Mouse (Mus musculus) spleen, adult 2 months (tissue): ENCODE measurements at regions not wholly inside any gene's neighbourhood (a gene's known extent, or its start where the extent isn't known, plus 50 kb on each side); places are given as distances from the start of the nearest gene placed in this dataset.

Source experiments
- DNase-seq, 2 experiments: peaks; one replicate each; pipeline versions ENCODE4 v3.0.0 to v3.0.0-alpha.2; 2012 to 2021; ENCODE audit warnings: low spot score in 2 of 2, low read depth in 1 of 2
- H3K27ac ChIP-seq: fragments of 200-500 bp; 2 replicates; pipeline ENCODE4 v1.5.1; 2012; ENCODE audit warnings: low read length, inconsistent platforms; ENCODE audit not compliant: insufficient read depth
- H3K27me3 ChIP-seq: fragments of 200-500 bp; 2 replicates; pipeline ENCODE4 v1.6.1; 2012; ENCODE audit warnings: mild to moderate bottlenecking, moderate library complexity, low read length, inconsistent platforms; ENCODE audit not compliant: control insufficient read depth, insufficient read depth
- H3K36me3 ChIP-seq: fragments of 200-500 bp; 2 replicates; pipeline ENCODE4 v1.6.1; 2012; ENCODE audit warnings: mild to moderate bottlenecking, low read length, inconsistent platforms; ENCODE audit not compliant: control insufficient read depth, insufficient read depth
- H3K4me1 ChIP-seq: fragments of 200-500 bp; 2 replicates; pipeline ENCODE4 v1.6.1; 2011; ENCODE audit warnings: inconsistent platforms; ENCODE audit not compliant: control insufficient read depth, insufficient read depth, insufficient read length
- H3K4me3 ChIP-seq: fragments of 200-500 bp; 2 replicates; pipeline ENCODE4 v1.5.1; 2011; ENCODE audit warnings: mild to moderate bottlenecking, inconsistent platforms; ENCODE audit not compliant: insufficient read depth, insufficient read length; ENCODE audit errors: extremely low read depth
- CTCF ChIP-seq: fragments of 200-500 bp; IDR thresholded peaks from 2 replicates; pipeline ENCODE4 v1.5.1; 2011; ENCODE audit warnings: mild to moderate bottlenecking, inconsistent platforms; ENCODE audit not compliant: insufficient read depth, insufficient read length, insufficient replicate concordance; ENCODE audit errors: extremely low read depth
- POLR2A ChIP-seq: fragments of 200-500 bp; IDR thresholded peaks from 2 replicates; pipeline ENCODE4 v1.6.1; 2011; ENCODE audit warnings: low read depth, low read length, inconsistent platforms
- WGBS: fragments of 180-500 bp; shearing (Covaris S2); methylation state at CpG from one replicate; pipeline ENCODE4 v1.1.7; 2018; 5-methylcytosine and 5-hydroxymethylcytosine counted together

DNA sequence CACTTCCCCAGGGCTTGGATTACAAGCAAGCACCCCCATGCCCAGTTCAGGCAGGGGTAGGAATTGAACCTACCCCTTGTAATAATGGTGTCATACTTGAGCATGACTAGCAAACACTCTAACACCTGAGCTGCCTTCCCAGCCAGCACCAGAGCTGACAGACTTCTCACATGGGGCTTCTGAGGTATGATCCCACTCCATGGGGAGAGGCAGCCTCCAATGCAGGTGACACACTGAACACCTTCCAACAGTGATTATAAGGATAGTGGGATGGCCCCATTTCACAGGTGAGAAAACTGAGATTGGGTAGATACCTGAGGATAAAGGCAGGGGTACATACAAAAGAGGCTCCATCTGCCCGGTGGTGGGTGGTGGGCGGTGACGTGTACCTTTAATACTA is 94.7 kb upstream of the Msx1 start:
- no peaks in the 10 kb centered on the region for H3K36me3 ChIP-seq
- 90% methylated on average over 3 of the region's 3 CpGs for WGBS
- no peaks in the 10 kb centered on the region; the same call in 1 of the 2 replicates for H3K27me3 ChIP-seq
- H3K4me1 ChIP-seq, result no peaks in the 10 kb centered on the region
- no peak for DNase-seq
- TF ChIP-seq CTCF, result no peak
- TF ChIP-seq POLR2A, result no peak
- H3K27ac ChIP-seq, result no peak overlapping the region
- H3K4me3 ChIP-seq, result no peak overlapping the region

DNA sequence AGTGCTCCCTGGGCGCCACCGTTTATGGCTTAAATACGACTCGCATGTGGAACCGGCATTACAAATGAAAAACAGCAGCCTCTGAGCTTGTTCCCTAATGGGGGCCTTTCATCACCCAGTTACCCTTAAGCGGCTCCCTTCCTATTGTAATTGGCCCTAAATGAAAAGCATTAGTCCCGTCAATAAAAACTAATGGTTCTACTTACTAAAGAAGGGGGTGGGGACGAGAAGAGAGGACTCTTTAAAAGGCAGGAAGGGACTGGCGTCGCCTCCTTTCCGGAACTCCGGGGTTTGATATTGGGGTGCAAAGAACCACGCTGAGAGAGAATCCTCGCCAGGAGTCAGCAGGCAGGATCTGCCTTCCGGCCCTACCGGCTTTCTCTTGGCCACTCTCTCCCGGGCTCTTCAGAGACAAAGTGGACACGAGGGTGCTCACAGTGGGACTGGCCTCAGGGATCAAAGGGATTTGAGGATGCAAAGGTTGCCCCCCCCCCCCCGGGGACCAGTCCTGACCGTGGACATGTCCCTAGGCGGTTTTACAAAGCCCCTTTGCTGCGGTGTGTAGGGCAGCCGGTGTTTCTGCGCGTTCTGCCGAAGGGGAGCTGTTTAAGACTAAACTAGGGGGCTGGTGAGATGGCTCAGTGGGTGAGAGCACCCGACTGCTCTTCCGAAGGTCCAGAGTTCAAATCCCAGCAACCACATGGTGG is 93.8 kb upstream of the Msx1 start:
- WGBS, result 7% methylated on average over 28 of the region's 28 CpGs
- DNase-seq, result no peak
- no peak for TF ChIP-seq CTCF
- TF ChIP-seq POLR2A, result no peak
- no peak overlapping the region for H3K4me3 ChIP-seq
- no peaks in the 10 kb centered on the region; the same call in 1 of the 2 replicates for H3K27me3 ChIP-seq
- no peak overlapping the region; the same call in 1 of the 2 replicates for H3K27ac ChIP-seq
- H3K36me3 ChIP-seq, result no peaks in the 10 kb centered on the region
- no peaks in the 10 kb centered on the region for H3K4me1 ChIP-seq

DNA sequence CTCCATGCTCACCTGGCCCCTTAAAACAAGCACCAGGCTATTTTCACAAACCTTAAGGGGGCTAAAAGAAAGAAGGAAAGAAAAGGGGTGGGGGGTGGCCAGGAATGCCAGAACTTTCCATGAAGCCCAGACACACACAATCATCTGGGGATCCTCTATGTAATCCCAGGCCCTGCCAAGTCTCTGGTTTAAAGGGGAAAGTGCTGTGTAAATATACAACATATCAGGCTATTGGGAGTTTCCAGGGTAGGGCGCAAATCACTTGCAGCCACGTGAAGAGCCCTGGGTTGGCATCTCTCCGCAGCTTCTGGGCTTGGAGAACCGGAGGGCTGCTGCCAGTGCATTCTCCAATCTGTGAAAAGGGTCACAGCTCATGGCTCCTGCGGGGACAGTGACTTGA is 92.8 kb upstream of the Msx1 start:
- DNase-seq, result no peak
- Histone ChIP-seq H3K27me3 (no peaks in the 10 kb centered on the region; the same call in 1 of the 2 replicates), H3K27ac (no peak overlapping the region), H3K4me3 (no peak overlapping the region), H3K36me3 (no peaks in the 10 kb centered on the region), H3K4me1 (no peaks in the 10 kb centered on the region)
- TF ChIP-seq CTCF (no peak), POLR2A (no peak)
- WGBS, result 30% methylated on average over 5 of the region's 5 CpGs

DNA sequence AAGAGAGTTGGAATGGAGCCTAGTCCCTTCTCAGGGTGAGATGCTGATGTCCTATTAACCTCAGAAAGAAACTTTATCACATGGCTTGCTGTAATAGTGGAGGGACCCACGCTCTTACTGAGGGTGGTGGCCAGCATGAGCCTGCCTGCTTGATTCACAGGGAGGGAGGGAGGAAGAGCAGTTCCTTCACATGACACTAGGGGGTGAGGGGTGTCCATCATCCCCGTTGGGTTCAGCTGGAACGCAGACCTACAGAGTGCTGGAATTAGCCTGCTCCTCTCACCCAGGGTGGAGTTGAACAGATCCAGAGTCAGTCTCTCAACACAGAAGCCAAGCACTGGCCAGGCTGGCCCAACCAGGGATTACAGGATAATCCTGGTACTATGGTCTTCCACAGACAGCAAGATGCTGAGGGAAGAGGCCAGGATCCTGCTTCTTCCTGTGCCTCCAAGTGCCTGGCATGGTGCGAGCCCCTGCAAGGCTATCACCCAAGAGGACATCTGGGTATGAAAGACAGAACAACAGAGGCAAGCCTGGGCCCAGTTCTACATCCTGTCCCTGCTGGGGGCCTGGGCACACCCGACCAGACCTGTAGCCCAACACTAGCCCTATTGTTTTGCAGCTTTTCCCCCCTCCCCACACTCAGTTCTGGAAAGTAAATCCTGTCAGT is 80.4 kb upstream of the Msx1 start:
- Histone ChIP-seq H3K36me3 (no peaks in the 10 kb centered on the region), H3K27ac (no peak overlapping the region), H3K4me3 (no peak overlapping the region), H3K27me3 (no peaks in the 10 kb centered on the region), H3K4me1 (no peaks in the 10 kb centered on the region)
- 44% methylated on average over 5 of the region's 5 CpGs for WGBS
- TF ChIP-seq POLR2A (no peak), CTCF (0 out of 2 replicates have a peak, but pooled peaks have one; percentile 1)
- no peak for DNase-seq

DNA sequence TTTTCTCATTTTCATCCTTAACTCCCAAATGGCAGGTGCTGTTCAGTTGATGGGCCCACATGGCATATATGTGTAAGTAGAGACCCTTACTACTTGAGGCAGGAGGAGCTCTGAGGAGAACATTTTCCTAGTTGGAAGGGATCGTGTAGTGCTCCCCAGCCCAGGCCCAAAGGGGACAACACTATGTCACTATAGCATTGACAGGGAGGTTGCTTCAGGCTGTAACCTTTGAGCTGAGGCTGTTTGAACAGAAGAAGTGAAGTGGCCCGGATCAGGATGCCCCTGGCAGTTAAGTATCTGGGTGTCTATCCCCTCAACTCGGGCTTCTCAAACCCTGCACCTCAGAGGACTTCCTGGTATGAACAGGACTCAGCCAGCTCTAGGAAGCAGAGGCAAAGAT is 79.5 kb upstream of the Msx1 start:
- H3K27ac ChIP-seq, result no peak overlapping the region
- DNase-seq, result no peak
- H3K4me1 ChIP-seq, result no peaks in the 10 kb centered on the region

DNA sequence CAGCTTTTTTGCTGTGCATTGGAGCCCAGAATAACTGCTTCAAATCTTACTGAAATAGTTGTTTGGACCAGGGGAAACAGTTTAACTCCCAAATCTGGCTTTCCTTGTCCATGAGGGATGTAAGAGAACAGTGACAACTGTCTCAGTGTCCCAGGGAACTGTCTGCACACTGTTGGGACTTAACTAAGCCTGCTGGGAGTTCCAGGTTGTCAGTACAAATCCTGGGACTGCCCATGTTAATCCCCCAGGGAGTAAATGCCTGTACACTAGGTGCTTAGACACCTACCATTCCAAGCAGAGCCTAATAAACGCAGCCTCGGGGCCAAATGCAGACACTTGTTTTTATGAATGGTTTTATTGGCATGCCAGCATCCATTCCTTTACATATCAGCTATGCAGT is 78.4 kb upstream of the Msx1 start:
- H3K27me3 ChIP-seq, result no peaks in the 10 kb centered on the region

More for the DNA sequence above, 79.5 kb upstream of the Msx1 start:
- Histone ChIP-seq H3K27me3 (no peaks in the 10 kb centered on the region), H3K36me3 (no peaks in the 10 kb centered on the region), H3K4me3 (no peak overlapping the region)
- 67% methylated on average over 3 of the region's 3 CpGs for WGBS
- no peak for TF ChIP-seq POLR2A
- TF ChIP-seq CTCF, result no peak

DNA sequence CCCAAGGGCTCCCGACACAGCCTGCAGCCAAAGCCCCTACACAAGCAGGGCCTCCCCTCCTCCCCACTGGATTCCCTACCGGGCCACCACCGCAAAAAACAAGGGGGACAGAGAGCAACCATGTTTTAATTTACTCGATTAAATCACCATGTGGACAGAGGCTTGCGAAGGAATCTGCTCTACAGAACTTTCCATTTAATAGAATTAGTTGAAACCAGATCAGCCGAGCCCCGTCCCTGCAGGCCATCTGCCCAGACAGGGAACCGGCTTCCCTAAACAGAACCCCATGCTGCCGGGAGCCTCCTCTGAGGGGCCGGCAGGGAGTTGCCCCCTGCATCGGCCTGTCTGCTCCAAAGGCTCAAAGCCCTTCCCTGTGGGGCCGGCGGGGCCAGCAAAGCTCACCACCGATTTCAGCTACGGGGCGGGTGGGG is 77.5 kb upstream of the Msx1 start:
- no peaks in the 10 kb centered on the region for H3K27me3 ChIP-seq
- no peak for DNase-seq
- H3K4me3 ChIP-seq, result no peak overlapping the region
- no peak overlapping the region for H3K27ac ChIP-seq
- TF ChIP-seq POLR2A (no peak), CTCF (no peak)
- no peaks in the 10 kb centered on the region for H3K4me1 ChIP-seq
- no peaks in the 10 kb centered on the region for H3K36me3 ChIP-seq
- 9% methylated on average over 16 of the region's 16 CpGs for WGBS

More for the DNA sequence above, 78.4 kb upstream of the Msx1 start:
- H3K27ac ChIP-seq, result no peak overlapping the region
- TF ChIP-seq POLR2A, result no peak
- TF ChIP-seq CTCF, result no peak
- 64% methylated on average over 2 of the region's 2 CpGs for WGBS
- no peaks in the 10 kb centered on the region for H3K36me3 ChIP-seq
- H3K4me1 ChIP-seq, result no peaks in the 10 kb centered on the region
- H3K4me3 ChIP-seq, result no peak overlapping the region
- DNase-seq, result no peak
